Mouse (Mus musculus) mouse embryonic stem cell (cell line): ENCODE data around the gene Rab5c.

ENCODE experiments used
- in situ Hi-C, 2 experiments: fragments of 300-500 bp; cut with MboI; formaldehyde crosslinking; loops; 1 replicate in 1 of 2; 3 replicates in 1 of 2; pipeline ENCODE4 v1.14.3; 2019 to 2020; ENCODE audit warnings: low sequenced_read_pairs in 2 of 2, low pct_unique_long_range_greater_than_20kb in 1 of 2, mixed read lengths in 1 of 2; ENCODE audit not compliant: unreplicated experiment in 1 of 2

Rab5c gene

GRCm38 (mm10) chr11:100727201-100727600, 10.8 kb downstream of the Rab5c start:
- in situ Hi-C loops, result no loop called here

- in situ Hi-C loops, result no loop called here
Measured at GRCm38 (mm10) chr11:100724919-100725512, 13.0 kb downstream of the Rab5c start.

GRCm38 (mm10) chr11:100722493-100723028, 15.5 kb downstream of the Rab5c start:
- in situ Hi-C loops, result no loop called here

GRCm38 (mm10) chr11:100721776-100722492, 16.1 kb downstream of the Rab5c start:
- in situ Hi-C loops, result no loop called here

GRCm38 (mm10) chr11:100721254-100721653, 16.8 kb downstream of the Rab5c start:
- in situ Hi-C loops, result no loop called here

DNA sequence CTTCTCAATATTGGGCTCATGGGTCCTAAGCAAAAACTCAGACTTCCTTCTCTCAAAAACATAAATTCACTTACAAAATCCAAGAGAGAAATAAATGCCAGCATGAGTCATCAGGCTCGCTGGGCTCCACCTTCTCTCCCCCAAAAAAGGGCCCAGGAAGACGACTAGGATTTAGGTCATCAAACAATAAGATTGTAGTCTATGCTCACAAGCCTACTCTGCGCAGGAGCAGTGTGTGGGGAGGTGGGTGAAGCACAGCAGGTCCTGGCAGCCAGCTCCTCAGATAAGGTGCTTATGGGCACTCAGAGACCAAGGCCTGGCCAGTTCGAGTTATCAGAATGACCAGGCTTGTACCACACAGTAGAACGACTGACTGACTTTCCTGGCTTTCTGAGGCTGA, 17.7 kb downstream of the Rab5c start:
- in situ Hi-C loops, result no loop called here

DNA sequence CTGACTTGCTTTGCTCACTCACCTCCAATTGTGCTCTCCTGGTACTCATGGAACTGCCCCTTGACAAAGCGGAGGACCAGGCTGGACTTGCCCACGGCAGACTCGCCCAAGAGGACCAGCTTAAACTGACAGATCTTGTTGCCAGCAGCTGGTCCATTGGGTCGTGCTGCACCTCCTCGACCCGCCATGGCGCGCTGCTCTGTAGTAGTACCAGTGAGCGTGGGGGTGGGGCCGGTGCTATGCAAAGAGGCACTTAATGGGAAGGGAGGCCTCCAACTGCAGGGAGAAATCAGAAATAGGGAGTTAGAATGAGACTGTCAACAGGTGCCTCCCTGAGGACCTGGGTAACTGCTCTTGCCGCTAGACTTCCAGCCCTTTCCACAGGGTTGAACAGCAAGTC, 18.1 kb downstream of the Rab5c start:
- in situ Hi-C loops, result no loop called here

- in situ Hi-C loops, result no loop called here
Measured at GRCm38 (mm10) chr11:100719312-100719711, 18.7 kb downstream of the Rab5c start.

- in situ Hi-C loops, result no loop called here
Measured at GRCm38 (mm10) chr11:100718866-100719265, 19.1 kb downstream of the Rab5c start.

DNA sequence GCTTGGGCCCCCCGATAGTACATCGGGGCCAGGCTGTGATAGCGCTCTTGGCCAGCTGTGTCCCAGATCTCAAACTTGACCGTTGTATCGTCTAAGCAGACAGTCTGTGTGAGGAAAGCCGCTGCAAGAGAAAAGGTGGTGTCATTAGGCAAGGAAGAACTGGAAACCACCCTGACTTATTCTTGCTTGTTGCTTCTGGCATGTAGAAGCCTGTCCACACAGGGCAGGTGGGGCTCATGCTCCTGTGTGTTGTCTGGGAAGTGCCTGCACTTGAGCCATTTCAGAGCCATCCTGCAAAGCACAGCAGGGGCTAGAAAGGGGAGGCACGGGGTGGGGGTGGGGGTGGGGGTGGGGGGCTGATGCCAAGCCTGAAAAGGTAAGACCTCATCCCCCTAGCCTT, 19.6 kb downstream of the Rab5c start:
- in situ Hi-C loops, result no loop called here

DNA sequence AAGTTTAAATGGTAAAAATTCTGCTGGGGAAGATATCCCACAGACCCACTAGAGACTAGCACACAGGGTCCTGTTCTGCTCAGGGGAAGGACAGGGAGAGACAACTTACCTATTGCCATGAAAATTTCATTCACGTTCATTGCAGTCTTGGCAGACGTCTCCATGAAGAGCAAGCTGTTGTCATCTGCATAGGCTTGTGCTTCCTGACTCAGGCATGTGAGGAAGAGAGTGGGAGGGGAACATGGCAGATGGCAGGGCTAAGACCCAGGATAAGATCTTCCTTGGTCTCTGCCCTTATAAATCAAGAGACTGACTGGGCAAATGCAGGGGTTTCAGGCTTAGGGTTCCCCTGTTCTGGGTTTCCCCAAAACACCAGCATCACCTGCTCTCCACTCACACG, 21.4 kb downstream of the Rab5c start:
- in situ Hi-C loops, result no loop called here

DNA sequence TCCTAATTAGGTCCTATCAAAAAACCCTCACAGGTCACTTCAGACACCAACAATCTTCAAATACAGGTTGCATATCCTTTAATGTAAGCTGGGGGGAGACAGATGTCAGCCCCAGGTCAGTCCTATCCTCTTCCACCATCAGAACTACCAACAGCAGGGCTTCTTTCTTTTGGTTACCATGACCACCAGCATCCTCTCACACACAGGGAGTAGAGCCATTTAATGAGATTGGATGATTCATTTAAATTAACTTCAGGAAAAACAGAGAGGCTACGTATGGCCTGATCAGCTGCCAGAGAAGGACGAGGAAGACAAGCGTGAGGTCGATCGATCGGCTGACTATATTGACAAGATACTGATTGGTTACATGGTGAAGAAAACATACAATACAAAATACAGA, 23.1 kb downstream of the Rab5c start:
- in situ Hi-C loops, result no loop called here

DNA sequence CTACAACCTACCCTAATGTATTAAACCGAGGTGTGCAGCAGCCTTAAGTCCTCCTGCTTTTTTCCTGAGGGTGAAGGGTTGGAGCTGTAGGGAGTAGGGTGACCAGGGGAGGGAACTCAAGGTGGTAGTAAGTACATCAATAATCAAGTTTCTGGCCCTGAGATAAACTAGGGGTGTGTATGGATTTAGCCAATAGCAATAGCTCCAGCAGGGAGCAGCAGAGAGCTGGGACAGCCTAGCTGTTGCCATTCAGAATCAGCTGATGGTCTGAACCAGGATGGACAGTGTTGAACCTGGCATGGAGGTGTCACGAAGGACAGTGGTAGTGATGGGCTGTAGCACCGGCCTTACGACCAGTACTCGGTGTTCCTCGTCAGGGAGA, 23.5 kb downstream of the Rab5c start:
- in situ Hi-C loops, result no loop called here

DNA sequence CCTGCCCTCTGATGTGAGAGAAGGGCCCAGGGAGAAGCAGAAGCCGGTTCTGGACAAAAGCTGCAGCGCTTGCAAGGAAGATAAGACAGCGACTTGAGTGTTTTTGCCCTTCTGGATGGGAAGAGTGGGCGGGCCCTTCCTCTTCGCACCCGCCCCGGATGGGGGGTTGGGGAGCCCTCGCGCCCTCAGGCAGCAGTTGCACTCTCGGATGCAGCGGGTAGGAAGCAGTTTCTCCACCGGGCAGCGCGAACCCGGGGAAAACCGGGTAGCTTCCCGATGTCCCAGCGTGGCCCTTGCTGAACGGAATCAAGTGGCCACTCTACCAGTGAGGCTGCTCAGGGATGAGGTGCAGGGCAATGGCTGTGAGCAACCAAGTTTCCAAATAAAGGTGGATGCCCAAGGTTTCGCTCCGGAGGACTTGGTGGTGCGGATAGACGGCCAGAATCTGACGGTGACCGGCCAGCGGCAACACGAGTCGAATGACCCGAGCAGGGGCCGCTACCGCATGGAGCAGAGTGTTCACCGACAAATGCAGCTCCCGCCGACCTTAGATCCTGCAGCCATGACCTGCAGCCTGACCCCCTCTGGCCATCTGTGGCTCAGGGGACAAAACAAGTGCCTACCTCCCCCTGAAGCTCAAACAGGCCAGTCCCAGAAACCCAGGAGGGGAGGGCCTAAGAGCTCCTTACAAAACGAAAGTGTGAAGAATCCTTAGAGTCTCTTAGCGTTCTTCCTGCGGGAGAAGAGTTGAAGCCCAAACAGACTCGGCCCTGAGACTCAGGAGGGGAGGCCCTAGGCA, 24.1 kb downstream of the Rab5c start, which contains the start of gene Hspb9:
Hspb9 (plus strand) TSS at position 116 of the 799 bp plus-strand sequence.
- in situ Hi-C loops, result no loop called here

DNA sequence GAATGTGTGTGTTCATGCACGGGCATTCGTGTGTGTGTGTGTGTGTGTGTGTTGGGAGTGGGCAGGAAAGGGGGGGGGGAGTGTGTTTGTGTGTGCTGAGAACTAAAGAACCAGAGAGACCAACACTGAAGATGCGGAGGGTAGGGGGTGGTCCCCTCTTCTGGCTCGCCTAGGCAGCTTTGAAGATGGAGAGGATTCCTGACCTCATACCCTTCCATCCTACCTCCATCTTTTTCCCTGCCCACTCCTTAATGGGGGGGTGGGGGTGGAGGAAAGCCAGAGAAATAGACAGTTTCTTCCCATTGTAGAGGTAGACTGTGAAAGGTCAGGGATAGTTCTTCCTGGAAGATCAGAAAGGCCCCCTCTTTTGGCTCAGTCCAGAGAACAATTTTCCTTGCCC, 24.8 kb downstream of the Rab5c start:
- in situ Hi-C loops, result no loop called here

DNA sequence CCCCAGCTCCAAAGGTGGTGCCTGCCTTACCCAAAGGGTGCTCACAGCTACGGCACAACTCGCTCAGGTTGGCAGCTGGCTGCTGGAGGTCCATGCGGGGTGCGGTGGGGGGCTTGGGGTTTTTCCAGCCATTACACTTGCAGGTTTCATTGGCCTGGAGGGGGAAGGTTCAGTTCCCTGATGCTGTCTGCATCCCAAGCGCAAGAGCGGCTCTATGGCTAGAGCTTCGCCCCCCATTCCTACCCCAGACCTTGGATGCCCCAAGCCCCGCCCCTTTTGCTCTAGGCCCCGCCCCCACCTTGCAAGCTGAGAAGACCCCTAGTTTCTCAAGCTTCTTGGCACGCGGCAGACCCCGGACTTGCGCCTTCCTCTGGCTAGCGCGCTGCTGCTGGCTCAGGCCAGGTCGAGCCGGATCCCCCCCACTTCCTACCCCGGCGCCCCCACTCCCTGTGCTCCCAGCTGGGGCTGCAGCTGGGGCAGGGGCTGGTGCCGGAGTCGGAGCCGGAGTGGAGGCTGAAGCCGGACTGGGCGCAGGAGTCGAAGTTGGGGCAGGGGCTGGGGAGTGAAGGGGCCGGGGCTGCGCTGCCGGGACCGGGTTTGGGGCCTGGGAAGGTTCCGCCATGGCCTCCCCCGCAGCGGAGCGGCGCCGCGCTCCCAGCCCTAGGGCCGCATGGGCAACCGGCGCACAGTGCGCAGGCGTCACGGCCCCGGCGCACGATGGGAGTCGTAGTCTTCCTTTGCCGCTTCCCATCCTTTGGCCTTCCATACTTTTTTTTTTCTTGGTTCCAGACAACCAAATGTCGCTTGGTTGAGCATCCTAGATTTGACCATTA, 26.0 kb downstream of the Rab5c start, which contains the start of gene Kat2a:
Kat2a (minus strand) TSS at position 683 of the 833 bp plus-strand sequence.
- in situ Hi-C loops, result no loop called here

DNA sequence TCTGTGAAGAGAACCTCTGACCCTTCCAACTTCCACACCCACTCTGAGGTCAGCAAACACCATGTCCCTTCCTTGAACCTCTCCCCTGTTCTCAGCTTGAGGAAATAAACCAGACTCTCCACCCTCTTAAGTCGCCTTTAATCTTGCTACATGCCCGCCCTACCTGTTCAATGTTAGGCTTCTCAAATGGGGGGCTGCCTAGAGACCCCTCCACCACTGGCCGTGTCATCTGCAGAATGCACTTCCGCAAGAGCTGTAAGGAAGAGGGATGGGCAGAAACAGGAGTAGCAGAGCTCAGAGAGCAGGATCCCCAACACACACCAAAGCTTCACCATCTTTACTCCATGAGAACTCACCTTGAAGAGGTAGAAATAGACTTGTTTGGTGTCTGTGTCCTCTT, 27.0 kb downstream of the Rab5c start:
- in situ Hi-C loops, result no loop called here

DNA sequence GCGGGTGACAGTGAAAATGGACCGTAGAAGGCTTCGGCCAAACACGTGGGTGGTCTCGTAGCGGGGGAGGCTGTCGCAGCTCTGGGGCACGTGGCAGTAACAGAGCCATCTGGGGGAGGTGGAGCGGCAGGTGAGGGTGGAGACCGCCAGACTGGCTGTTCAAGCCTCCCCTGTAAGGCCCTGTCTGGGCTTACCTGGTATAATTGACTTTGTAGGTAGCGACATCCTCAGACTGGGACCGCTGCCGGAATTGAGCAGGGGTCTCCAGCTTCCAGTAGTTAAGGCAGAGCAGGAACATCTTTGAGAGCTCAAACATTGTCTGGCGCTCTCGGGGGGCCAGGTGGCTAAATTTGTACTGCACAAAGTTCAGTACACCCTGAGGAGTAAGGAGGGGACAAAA, 27.5 kb downstream of the Rab5c start:
- in situ Hi-C loops, result no loop called here
